Mouse (Mus musculus) subcutaneous adipose tissue, adult 2 months (tissue): Measurements from ENCODE around the gene Nhlh2. TPM values are rescaled to one million over a fixed set of nuclear protein-coding genes. Genes with fewer than 3 reads are reported as not detected.

Experiments
- polyA plus RNA-seq: library from polyadenylated mRNA; depleted of rRNA; stranded (reverse); fragments of >200 nt; gene quantifications from 2 replicates; pipeline ENCODE4 v1.2.3, GENCODE M21; 2012; ENCODE audit warnings: low replicate concordance; rRNA removed

Nhlh2 gene
- polyA plus RNA-seq, result not detected in 2 replicates

GRCm38 (mm10) chr3:102009926-102010381 lies at the start of gene Nhlh2:
TSS of gene Nhlh2 (plus strand) at chr3:102010076.

Other genes starting within 250 kb of the Nhlh2 start
- 0.10 and 34.8 TPM in 2 replicates for gene Mab21l3, start 161.1 kb upstream of the Nhlh2 start, polyA plus RNA-seq
- 4.6 and 6.8 TPM in 2 replicates for gene Slc22a15, start 85.6 kb upstream of the Nhlh2 start, polyA plus RNA-seq
- 2.0 and 2.3 TPM in 2 replicates for gene Casq2, start 76.3 kb downstream of the Nhlh2 start, polyA plus RNA-seq
- gene Vangl1, start 194.6 kb downstream of the Nhlh2 start, polyA plus RNA-seq, result 23.5 and 48.6 TPM in 2 replicates